Mouse (Mus musculus) yolk sac, embryonic 10.5 days (tissue): Measurements from ENCODE around the gene Cmtm4.
A peak's percentile ranks its signal among the peaks of the same experiment; 100 is the strongest.

Source experiments
- DNase-seq: peaks from one replicate; pipeline ENCODE4 v3.0.0-alpha.2; 2017; ENCODE audit warnings: low spot score

Gene Cmtm4

GRCm38 (mm10) chr8:104395703-104396357 is at the start of gene Cmtm4:
Gene Cmtm4 (minus strand): TSS chr8:104395807.
- DNase-seq: peak; percentile 79

GRCm38 (mm10) chr8:104445248-104445647 is 49.6 kb upstream of the Cmtm4 start:
- DNase-seq: no peak

GRCm38 (mm10) chr8:104443125-104443679 is 47.6 kb upstream of the Cmtm4 start:
- no peak for DNase-seq

GRCm38 (mm10) chr8:104442299-104443124 is 46.9 kb upstream of the Cmtm4 start, which contains the start of gene Dync1li2:
Gene Dync1li2 (minus strand): TSS chr8:104443047.
- peak; percentile 90 for DNase-seq

- no peak for DNase-seq
Measured at GRCm38 (mm10) chr8:104441613-104442012, 46.0 kb upstream of the Cmtm4 start.

GRCm38 (mm10) chr8:104439461-104439860 is 43.9 kb upstream of the Cmtm4 start:
- DNase-seq: no peak

- DNase-seq: no peak
Measured at GRCm38 (mm10) chr8:104437494-104438135, 42.0 kb upstream of the Cmtm4 start.

GRCm38 (mm10) chr8:104436591-104436990 is 41.0 kb upstream of the Cmtm4 start:
- no peak for DNase-seq

GRCm38 (mm10) chr8:104436038-104436437 is 40.4 kb upstream of the Cmtm4 start:
- no peak for DNase-seq

- DNase-seq: no peak
Measured at GRCm38 (mm10) chr8:104434826-104435354, 39.3 kb upstream of the Cmtm4 start.

- no peak for DNase-seq
Measured at GRCm38 (mm10) chr8:104434275-104434674, 38.7 kb upstream of the Cmtm4 start.

GRCm38 (mm10) chr8:104433191-104433842 is 37.7 kb upstream of the Cmtm4 start:
- no peak for DNase-seq

GRCm38 (mm10) chr8:104432656-104433055 is 37.0 kb upstream of the Cmtm4 start:
- DNase-seq: no peak

GRCm38 (mm10) chr8:104430230-104430629 is 34.6 kb upstream of the Cmtm4 start:
- DNase-seq: no peak

GRCm38 (mm10) chr8:104427703-104428102 is 32.1 kb upstream of the Cmtm4 start:
- no peak for DNase-seq

- no peak for DNase-seq
Measured at GRCm38 (mm10) chr8:104422313-104422712, 26.7 kb upstream of the Cmtm4 start.

- DNase-seq: no peak
Measured at GRCm38 (mm10) chr8:104416022-104416421, 20.4 kb upstream of the Cmtm4 start.

GRCm38 (mm10) chr8:104414204-104414603 is 18.6 kb upstream of the Cmtm4 start:
- no peak for DNase-seq

- DNase-seq: no peak
Measured at GRCm38 (mm10) chr8:104413770-104414169, 18.2 kb upstream of the Cmtm4 start.

GRCm38 (mm10) chr8:104412805-104413532 is 17.4 kb upstream of the Cmtm4 start:
- peak; percentile 43 for DNase-seq

GRCm38 (mm10) chr8:104411972-104412371 is 16.4 kb upstream of the Cmtm4 start:
- no peak for DNase-seq
